Mouse (Mus musculus): ENCODE data around the gene Nmrk1. TPM values are rescaled to one million over a fixed set of nuclear protein-coding genes. Genes with fewer than 3 reads are reported as not detected.

Nmrk1 gene
- polyA plus RNA-seq, 1 experiment from 2014 or later: 4.5 TPM

- no peak overlapping the region for H3K4me2 ChIP-seq
- no peak overlapping the region for H3K27ac ChIP-seq
- no peaks in the 10 kb centered on the region for H3K27me3 ChIP-seq
- no peaks in the 10 kb centered on the region for H3K36me3 ChIP-seq (ENCODE audit: poor library complexity, severe bottlenecking)
- H3K4me1 ChIP-seq: no peaks in the 10 kb centered on the region
- H3K4me3 ChIP-seq: no peak overlapping the region
- 47% methylated on average over 4 of the region's 4 CpGs for WGBS
- ATAC-seq: no peak
- no peaks in the 10 kb centered on the region for H3K9me3 ChIP-seq (replicated peaks)
- H3K9ac ChIP-seq: no peak overlapping the region
Observed at GRCm38 (mm10) chr19:18643411-18643810, 11.7 kb downstream of the Nmrk1 start.

GRCm38 (mm10) chr19:18644084-18644483 lies 12.3 kb downstream of the Nmrk1 start:
- H3K36me3 ChIP-seq (ENCODE audit: poor library complexity, severe bottlenecking): no peaks in the 10 kb centered on the region
- H3K4me2 ChIP-seq: no peak overlapping the region
- no peak overlapping the region for H3K9ac ChIP-seq
- no peaks in the 10 kb centered on the region for H3K9me3 ChIP-seq (replicated peaks)
- 86% methylated on average over 6 of the region's 6 CpGs for WGBS
- H3K27me3 ChIP-seq: no peaks in the 10 kb centered on the region
- no peak overlapping the region for H3K4me3 ChIP-seq
- H3K27ac ChIP-seq: no peak overlapping the region
- no peaks in the 10 kb centered on the region for H3K4me1 ChIP-seq
- ATAC-seq: no peak

GRCm38 (mm10) chr19:18646397-18646796 lies 14.6 kb downstream of the Nmrk1 start:
- H3K36me3 ChIP-seq (ENCODE audit: poor library complexity, severe bottlenecking): no peaks in the 10 kb centered on the region
- H3K27me3 ChIP-seq: no peaks in the 10 kb centered on the region
- H3K9me3 ChIP-seq (replicated peaks): no peaks in the 10 kb centered on the region
- ATAC-seq: no peak
- H3K4me1 ChIP-seq: no peaks in the 10 kb centered on the region
- H3K9ac ChIP-seq: no peak overlapping the region
- no peak overlapping the region for H3K27ac ChIP-seq
- WGBS: 77% methylated on average over 3 of the region's 3 CpGs
- no peak overlapping the region for H3K4me2 ChIP-seq
- H3K4me3 ChIP-seq: no peak overlapping the region

DNA sequence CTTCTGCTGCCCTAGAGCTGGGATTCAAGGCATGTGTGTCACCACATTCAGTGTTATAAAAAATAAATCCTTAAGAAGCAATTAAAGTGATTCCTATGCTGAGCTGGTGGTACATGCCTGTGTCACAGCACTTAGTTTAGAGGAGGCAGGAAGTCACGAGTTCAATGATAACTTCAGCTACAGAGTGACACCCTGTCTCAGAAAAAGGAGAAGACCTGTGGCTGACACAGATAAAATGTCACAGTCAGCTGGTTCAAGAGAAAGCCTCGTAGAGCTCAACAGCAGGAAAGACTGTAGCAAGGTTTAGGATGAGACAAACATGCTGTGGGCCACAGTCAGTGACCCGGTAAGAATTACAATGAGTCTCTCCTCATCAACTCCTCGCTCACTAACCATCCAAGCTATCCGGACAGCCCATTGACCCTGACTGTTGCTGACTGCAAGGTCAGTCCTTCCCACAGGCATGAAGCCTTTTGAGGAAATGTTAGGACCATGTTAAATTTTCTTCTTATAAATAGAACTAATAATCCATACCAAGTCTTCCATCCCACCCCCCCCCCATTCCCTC lies 15.2 kb downstream of the Nmrk1 start:
- no peak overlapping the region for H3K4me2 ChIP-seq
- no peak overlapping the region for H3K4me3 ChIP-seq
- H3K36me3 ChIP-seq (ENCODE audit: poor library complexity, severe bottlenecking): no peaks in the 10 kb centered on the region
- H3K4me1 ChIP-seq: no peaks in the 10 kb centered on the region
- no peak for ATAC-seq
- H3K27me3 ChIP-seq: no peaks in the 10 kb centered on the region
- H3K27ac ChIP-seq: no peak overlapping the region
- no peaks in the 10 kb centered on the region for H3K9me3 ChIP-seq (replicated peaks)
- 71% methylated on average over 5 of the region's 5 CpGs for WGBS
- H3K9ac ChIP-seq: no peak overlapping the region

GRCm38 (mm10) chr19:18647775-18648557 lies 16.2 kb downstream of the Nmrk1 start:
- Histone ChIP-seq H3K27me3 (no peaks in the 10 kb centered on the region), H3K4me3 (no peak overlapping the region), H3K9ac (no peak overlapping the region), H3K9me3 (replicated peaks) (no peaks in the 10 kb centered on the region), H3K4me1 (no peaks in the 10 kb centered on the region), H3K4me2 (no peak overlapping the region), H3K27ac (no peak overlapping the region), H3K36me3 (ENCODE audit: poor library complexity, severe bottlenecking) (no peaks in the 10 kb centered on the region)
- 90% methylated on average over 9 of the region's 9 CpGs for WGBS
- ATAC-seq: no peak

- Histone ChIP-seq H3K27ac (no peak overlapping the region), H3K4me3 (no peak overlapping the region), H3K9me3 (replicated peaks) (no peaks in the 10 kb centered on the region), H3K9ac (no peak overlapping the region), H3K27me3 (no peaks in the 10 kb centered on the region), H3K4me2 (no peak overlapping the region), H3K36me3 (ENCODE audit: poor library complexity, severe bottlenecking) (no peaks in the 10 kb centered on the region), H3K4me1 (no peaks in the 10 kb centered on the region)
- 85% methylated on average over 6 of the region's 6 CpGs for WGBS
- no peak for ATAC-seq
Observed at GRCm38 (mm10) chr19:18648558-18648945, 16.8 kb downstream of the Nmrk1 start.

DNA sequence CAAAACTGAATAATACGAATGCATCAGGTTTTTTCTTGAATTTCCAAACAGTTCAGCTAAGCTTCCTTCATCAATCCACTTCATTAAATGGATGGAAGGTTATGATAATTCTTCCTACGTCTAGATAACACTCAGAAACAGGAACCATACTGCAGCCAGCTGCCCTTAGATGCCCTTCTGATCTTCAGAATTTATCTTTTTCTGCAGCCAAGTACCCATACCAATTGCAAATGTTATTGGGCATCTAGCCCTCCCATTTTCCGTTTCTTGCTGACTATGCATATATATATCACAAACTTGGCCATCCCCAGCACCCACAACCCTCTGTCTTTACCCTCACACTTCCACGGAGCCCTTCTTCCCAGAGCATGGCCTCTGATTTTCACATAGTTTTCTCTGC lies 18.2 kb downstream of the Nmrk1 start:
- Histone ChIP-seq H3K9ac (no peak overlapping the region), H3K4me3 (no peak overlapping the region), H3K9me3 (replicated peaks) (no peaks in the 10 kb centered on the region), H3K27me3 (no peaks in the 10 kb centered on the region), H3K27ac (no peak overlapping the region), H3K4me2 (no peak overlapping the region), H3K36me3 (ENCODE audit: poor library complexity, severe bottlenecking) (no peaks in the 10 kb centered on the region), H3K4me1 (no peaks in the 10 kb centered on the region)
- ATAC-seq: no peak
- 85% methylated on average over 4 of the region's 4 CpGs for WGBS

DNA sequence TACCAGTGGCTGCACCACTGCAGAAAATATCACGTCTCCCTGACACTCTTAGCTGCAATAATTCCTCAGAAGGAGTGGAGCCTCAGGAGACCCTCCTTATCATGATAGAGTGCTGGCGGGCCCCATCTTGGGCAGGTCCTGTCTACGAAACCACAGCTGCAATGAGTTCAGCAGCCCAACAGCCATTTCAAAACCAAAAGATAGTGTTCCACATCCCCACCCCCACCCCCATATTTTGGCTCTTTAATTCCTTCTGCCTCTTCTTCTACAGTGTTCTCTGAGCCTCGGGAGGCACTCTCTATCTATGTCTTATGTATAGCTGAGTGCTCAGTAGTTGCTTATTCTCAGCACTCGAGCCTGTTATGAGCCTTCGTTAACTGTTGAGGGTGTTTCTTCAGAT lies 18.7 kb downstream of the Nmrk1 start:
- H3K4me1 ChIP-seq: no peaks in the 10 kb centered on the region
- 80% methylated on average over 6 of the region's 6 CpGs for WGBS
- H3K4me3 ChIP-seq: no peak overlapping the region
- no peak for ATAC-seq
- no peak overlapping the region for H3K4me2 ChIP-seq
- no peaks in the 10 kb centered on the region for H3K9me3 ChIP-seq (replicated peaks)
- no peaks in the 10 kb centered on the region for H3K36me3 ChIP-seq (ENCODE audit: poor library complexity, severe bottlenecking)
- no peaks in the 10 kb centered on the region for H3K27me3 ChIP-seq
- no peak overlapping the region for H3K9ac ChIP-seq
- no peak overlapping the region for H3K27ac ChIP-seq

- no peak overlapping the region for H3K27ac ChIP-seq
- WGBS: 75% methylated on average over 4 of the region's 4 CpGs
- no peak overlapping the region for H3K9ac ChIP-seq
- no peaks in the 10 kb centered on the region for H3K4me1 ChIP-seq
- no peak overlapping the region for H3K4me3 ChIP-seq
- no peaks in the 10 kb centered on the region for H3K9me3 ChIP-seq (replicated peaks)
- ATAC-seq: no peak
- H3K36me3 ChIP-seq (ENCODE audit: poor library complexity, severe bottlenecking): no peaks in the 10 kb centered on the region
- no peak overlapping the region for H3K4me2 ChIP-seq
- H3K27me3 ChIP-seq: no peaks in the 10 kb centered on the region
Observed at GRCm38 (mm10) chr19:18652592-18652991, 20.8 kb downstream of the Nmrk1 start.

DNA sequence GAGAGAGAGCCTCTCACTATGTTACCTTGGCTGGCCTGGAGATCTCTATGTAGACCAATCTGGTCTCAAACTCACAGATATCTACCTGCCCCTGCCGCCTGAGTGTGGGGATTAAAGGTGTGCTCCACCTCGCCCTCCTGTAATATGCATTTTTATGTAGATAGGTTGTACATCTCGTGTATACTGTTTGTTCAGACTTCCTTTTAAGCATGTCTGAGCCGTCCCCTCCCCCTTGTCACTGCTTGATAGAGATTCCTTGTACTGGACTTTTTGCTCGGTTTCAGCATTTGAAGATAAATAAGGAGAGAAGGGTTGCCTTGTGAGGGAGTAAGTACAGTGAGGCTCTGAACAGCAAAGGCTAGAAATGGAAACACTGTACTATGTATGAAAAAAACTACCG lies 21.3 kb downstream of the Nmrk1 start:
- 85% methylated on average over 6 of the region's 6 CpGs for WGBS
- Histone ChIP-seq H3K27ac (no peak overlapping the region), H3K4me3 (no peak overlapping the region), H3K4me1 (no peaks in the 10 kb centered on the region), H3K9me3 (replicated peaks) (no peaks in the 10 kb centered on the region), H3K9ac (no peak overlapping the region), H3K36me3 (ENCODE audit: poor library complexity, severe bottlenecking) (no peaks in the 10 kb centered on the region), H3K4me2 (no peak overlapping the region), H3K27me3 (no peaks in the 10 kb centered on the region)
- no peak for ATAC-seq

DNA sequence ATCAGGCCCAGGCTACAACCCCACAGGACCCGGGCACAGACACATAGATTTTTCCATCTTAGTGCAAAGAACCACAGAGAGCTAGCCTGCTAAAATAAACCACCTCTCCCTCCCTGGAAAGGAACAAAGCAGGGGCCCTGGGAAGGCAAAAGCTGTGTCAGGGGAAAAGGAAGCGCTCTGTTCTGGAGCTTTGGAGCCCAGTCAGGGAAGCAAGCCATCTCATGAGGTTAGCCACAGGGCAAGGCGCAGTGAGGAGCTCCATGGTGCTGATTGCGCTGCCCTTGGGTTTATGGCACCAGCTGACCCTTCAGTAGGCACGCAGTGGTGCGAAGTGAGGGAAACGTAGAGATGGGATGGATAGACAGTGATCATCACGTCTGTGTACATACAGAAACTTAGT lies 22.6 kb downstream of the Nmrk1 start:
- H3K4me3 ChIP-seq: no peak overlapping the region
- H3K27me3 ChIP-seq: no peaks in the 10 kb centered on the region
- H3K9me3 ChIP-seq (replicated peaks): no peaks in the 10 kb centered on the region
- WGBS: 93% methylated on average over 8 of the region's 8 CpGs
- no peaks in the 10 kb centered on the region for H3K36me3 ChIP-seq (ENCODE audit: poor library complexity, severe bottlenecking)
- H3K27ac ChIP-seq: no peak overlapping the region
- ATAC-seq: no peak
- H3K9ac ChIP-seq: no peak overlapping the region
- H3K4me2 ChIP-seq: no peak overlapping the region
- H3K4me1 ChIP-seq: no peaks in the 10 kb centered on the region

DNA sequence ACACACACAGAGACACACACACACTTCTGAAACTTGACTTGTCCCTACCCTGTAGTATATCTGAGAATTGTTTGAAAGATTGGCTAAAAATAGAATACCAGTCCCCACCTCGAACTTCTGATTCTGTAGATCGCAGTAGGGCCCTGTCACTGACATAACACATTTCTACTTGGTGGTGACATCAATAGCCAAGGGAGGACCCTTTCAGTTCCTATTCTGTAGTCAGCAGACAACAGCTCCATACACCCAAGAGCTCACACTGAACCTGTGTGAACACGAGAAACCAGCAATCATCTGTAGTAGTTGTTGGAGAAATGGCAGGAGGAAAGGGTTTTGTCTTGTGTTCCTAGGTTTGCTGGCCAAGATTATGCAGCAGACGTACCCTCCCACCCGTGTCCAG lies 23.2 kb downstream of the Nmrk1 start:
- Histone ChIP-seq H3K27me3 (no peaks in the 10 kb centered on the region), H3K4me3 (no peak overlapping the region), H3K27ac (no peak overlapping the region), H3K36me3 (ENCODE audit: poor library complexity, severe bottlenecking) (no peaks in the 10 kb centered on the region), H3K9me3 (replicated peaks) (no peaks in the 10 kb centered on the region), H3K9ac (no peak overlapping the region), H3K4me1 (no peaks in the 10 kb centered on the region), H3K4me2 (no peak overlapping the region)
- WGBS: 90% methylated on average over 5 of the region's 5 CpGs
- no peak for ATAC-seq

DNA sequence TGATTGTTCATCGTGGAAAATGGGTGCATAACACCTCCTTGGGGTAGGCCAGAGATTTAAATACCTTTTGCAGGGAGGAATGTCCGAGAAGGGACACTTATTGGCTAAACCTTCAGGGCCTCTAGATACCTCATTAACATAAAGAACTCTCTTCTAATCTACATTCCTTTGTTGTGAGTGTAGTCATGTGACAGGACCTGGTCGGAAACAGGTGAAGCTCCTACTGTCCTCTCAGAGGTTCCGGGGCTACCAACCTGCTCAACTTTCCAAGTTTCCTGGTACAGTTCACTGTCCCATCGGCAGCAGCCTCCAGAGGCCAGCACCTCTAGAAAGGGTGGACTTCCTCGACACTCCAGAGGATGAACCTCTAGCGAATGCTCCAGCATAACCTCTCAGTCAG lies 24.2 kb downstream of the Nmrk1 start:
- whole genome bisulfite sequencing: 82% methylated on average over 7 of the region's 7 CpGs
- H3K4me3 ChIP-seq: no peak overlapping the region
- no peaks in the 10 kb centered on the region for H3K9me3 ChIP-seq (replicated peaks)
- ATAC-seq: no peak
- no peak overlapping the region for H3K9ac ChIP-seq
- H3K27ac ChIP-seq: no peak overlapping the region
- H3K36me3 ChIP-seq (ENCODE audit: poor library complexity, severe bottlenecking): no peaks in the 10 kb centered on the region
- H3K27me3 ChIP-seq: no peaks in the 10 kb centered on the region
- H3K4me1 ChIP-seq: no peaks in the 10 kb centered on the region
- H3K4me2 ChIP-seq: no peak overlapping the region

Measured in forebrain, embryonic 13.5 days (tissue).